Mouse (Mus musculus) forebrain, embryonic 11.5 days (tissue): ENCODE measurements around the gene Kifc5b. TPM values are rescaled to one million over a fixed set of nuclear protein-coding genes. Genes with fewer than 3 reads are reported as not detected.

Experiments used
- ATAC-seq: fragments of 200-750 bp; cut with Nextera tagmentation; replicated peaks from 2 replicates; pipeline ENCODE4 v1.8.0; 2017; ENCODE audit warnings: moderate TSS enrichment; ENCODE audit not compliant: low FRiP score
- DNase-seq: peaks from one replicate; pipeline ENCODE4 v3.0.0-alpha.2; 2017; ENCODE audit warnings: low spot score
- H3K27ac ChIP-seq: fragments of 300-500 bp; sonication (generic); 2 replicates; pipeline ENCODE4 v1.5.1; 2014; ENCODE audit warnings: low read depth, low read length
- H3K27me3 ChIP-seq: fragments of 300-500 bp; sonication (generic); 2 replicates; pipeline ENCODE4 v1.6.1; 2014; ENCODE audit warnings: mild to moderate bottlenecking, low read length, mixed read lengths; ENCODE audit not compliant: control insufficient read depth, insufficient read depth
- H3K36me3 ChIP-seq: fragments of 300-500 bp; sonication (generic); 2 replicates; pipeline ENCODE4 v1.6.1; 2014; ENCODE audit warnings: mild to moderate bottlenecking, low read length, moderate library complexity, mixed read lengths; ENCODE audit not compliant: control insufficient read depth, insufficient read depth
- H3K4me1 ChIP-seq: fragments of 300-500 bp; sonication (generic); replicated peaks from 2 replicates; pipeline ENCODE4 v1.6.1; 2014; ENCODE audit warnings: low read length, mixed read lengths; ENCODE audit not compliant: control insufficient read depth, insufficient read depth
- H3K4me2 ChIP-seq: fragments of 300-500 bp; sonication (generic); 2 replicates; pipeline ENCODE4 v1.6.1; 2014; ENCODE audit warnings: low read depth, mild to moderate bottlenecking, low read length, moderate library complexity, mixed read lengths; ENCODE audit not compliant: severe bottlenecking
- H3K4me3 ChIP-seq: fragments of 300-500 bp; sonication (generic); 2 replicates; pipeline ENCODE4 v1.5.1; 2014; ENCODE audit warnings: low read depth, low read length
- H3K9ac ChIP-seq: fragments of 300-500 bp; sonication (generic); 2 replicates; pipeline ENCODE4 v1.6.1; 2014; ENCODE audit warnings: low read length
- H3K9me3 ChIP-seq: fragments of 300-500 bp; sonication (generic); 2 replicates; pipeline ENCODE4 v1.6.1; 2016; ENCODE audit warnings: low read length, mixed read lengths; ENCODE audit not compliant: control insufficient read depth
- WGBS: fragments of 180-500 bp; shearing (Covaris S2); extraction: QIAGEN DNeasy Blood & Tissue Kit; methylation state at CpG from one replicate; pipeline ENCODE4 v1.1.7; 2014; 5-methylcytosine and 5-hydroxymethylcytosine counted together
- polyA plus RNA-seq: library from polyadenylated mRNA; unstranded; fragments of >200 nt; fragmentation: Nextera tagmentation; extraction: Ambion mirVana; gene quantifications from 2 replicates; pipeline ENCODE4 v1.2.1, GENCODE M21; 2014

The Kifc5b gene
- polyA plus RNA-seq, 1 experiment from 2014 or later, result 11.3 TPM

- H3K27me3 ChIP-seq, result no peaks in the 10 kb centered on the region
- H3K9me3 ChIP-seq, result no peaks in the 10 kb centered on the region
- WGBS, result 91% methylated on average over 6 of the region's 6 CpGs
- DNase-seq (no peak), ATAC-seq (no peak)
- peaks cover 2% of the 10 kb centered on the region for H3K36me3 ChIP-seq
- H3K9ac ChIP-seq, result no peak overlapping the region
- H3K4me3 ChIP-seq, result no peak overlapping the region
- no peak overlapping the region for H3K27ac ChIP-seq
- H3K4me1 ChIP-seq, result no peaks in the 10 kb centered on the region; the same call in 1 of the 2 replicates
- H3K4me2 ChIP-seq, result no peak overlapping the region
Measured at GRCm38 (mm10) chr17:26967477-26967876, 50.6 kb downstream of the Kifc5b start.

- H3K9me3 ChIP-seq, result no peaks in the 10 kb centered on the region
- H3K4me1 ChIP-seq, result no peaks in the 10 kb centered on the region; the same call in 1 of the 2 replicates
- no peak overlapping the region for H3K9ac ChIP-seq
- H3K4me2 ChIP-seq, result no peak overlapping the region
- no peak overlapping the region for H3K27ac ChIP-seq
- peaks cover 2% of the 10 kb centered on the region for H3K36me3 ChIP-seq
- WGBS, result 85% methylated on average over 6 of the region's 6 CpGs
- H3K27me3 ChIP-seq, result no peaks in the 10 kb centered on the region
- DNase-seq, result no peak
- ATAC-seq, result no peak
- H3K4me3 ChIP-seq, result no peak overlapping the region
Measured at GRCm38 (mm10) chr17:26968200-26968611, 51.3 kb downstream of the Kifc5b start.

GRCm38 (mm10) chr17:26969257-26969656 lies 52.4 kb downstream of the Kifc5b start:
- no peak overlapping the region for H3K9ac ChIP-seq
- peaks cover 2% of the 10 kb centered on the region for H3K36me3 ChIP-seq
- H3K27ac ChIP-seq, result 0 out of 2 replicates have a peak overlapping the region, but pooled peaks have one; percentile 3
- H3K4me2 ChIP-seq, result no peak overlapping the region
- no peaks in the 10 kb centered on the region for H3K27me3 ChIP-seq
- no peak overlapping the region for H3K4me3 ChIP-seq
- ATAC-seq (no peak), DNase-seq (no peak)
- no peaks in the 10 kb centered on the region for H3K9me3 ChIP-seq
- H3K4me1 ChIP-seq, result peaks cover 5% of the 10 kb centered on the region; the same call in 1 of the 2 replicates
- WGBS, result 91% methylated on average over 6 of the region's 6 CpGs

- H3K4me3 ChIP-seq, result no peak overlapping the region
- 79% methylated on average over 12 of the region's 12 CpGs for WGBS
- H3K27me3 ChIP-seq, result no peaks in the 10 kb centered on the region
Measured at GRCm38 (mm10) chr17:26970221-26970620, 53.3 kb downstream of the Kifc5b start.

GRCm38 (mm10) chr17:26971247-26971905 lies 54.5 kb downstream of the Kifc5b start:
- Histone ChIP-seq H3K27ac (no peak overlapping the region), H3K27me3 (no peaks in the 10 kb centered on the region), H3K36me3 (peaks cover 9% of the 10 kb centered on the region; the same call in 1 of the 2 replicates), H3K4me1 (peaks cover 5% of the 10 kb centered on the region; the same call in 1 of the 2 replicates), H3K9ac (peak overlapping the region; percentile 10; the same call in 1 of the 2 replicates), H3K4me3 (no peak overlapping the region), H3K9me3 (no peaks in the 10 kb centered on the region), H3K4me2 (0 out of 2 replicates have a peak overlapping the region, but pooled peaks have one; percentile 81)
- DNase-seq (peak; percentile 52), ATAC-seq (no peak)
- WGBS, result 61% methylated on average over 8 of the region's 8 CpGs

More at GRCm38 (mm10) chr17:26970221-26970620, 53.3 kb downstream of the Kifc5b start:
- Histone ChIP-seq H3K27ac (no peak overlapping the region), H3K4me1 (peaks cover 5% of the 10 kb centered on the region; the same call in 1 of the 2 replicates), H3K9ac (no peak overlapping the region), H3K9me3 (no peaks in the 10 kb centered on the region), H3K4me2 (no peak overlapping the region), H3K36me3 (peaks cover 3% of the 10 kb centered on the region; the same call in 1 of the 2 replicates)
- ATAC-seq (no peak), DNase-seq (no peak)

- no peak for ATAC-seq
- peak overlapping the region; percentile 81 for H3K9ac ChIP-seq
- H3K9me3 ChIP-seq, result no peaks in the 10 kb centered on the region
- peaks cover 9% of the 10 kb centered on the region; the same call in 1 of the 2 replicates for H3K36me3 ChIP-seq
- no peak overlapping the region for H3K27ac ChIP-seq
- no peaks in the 10 kb centered on the region for H3K27me3 ChIP-seq
- H3K4me3 ChIP-seq, result peak overlapping the region; percentile 82
- peak overlapping the region; percentile 81 for H3K4me2 ChIP-seq
- DNase-seq, result no peak
- WGBS, result 11% methylated on average over 3 of the region's 3 CpGs
- peaks cover 5% of the 10 kb centered on the region; the same call in 1 of the 2 replicates for H3K4me1 ChIP-seq
Measured at GRCm38 (mm10) chr17:26972107-26972506, 55.2 kb downstream of the Kifc5b start.

- H3K27ac ChIP-seq, result peak within 1 kb of the TSS; percentile 39; the same call in 1 of the 2 replicates
- no peaks in the 10 kb centered on the region for H3K27me3 ChIP-seq
- ATAC-seq, result peak; percentile 99
- peaks cover 9% of the 10 kb centered on the region; the same call in 1 of the 2 replicates for H3K36me3 ChIP-seq
- peak; percentile 98 for DNase-seq
- no peaks in the 10 kb centered on the region for H3K9me3 ChIP-seq
- peak within 1 kb of the TSS; percentile 82 for H3K4me3 ChIP-seq
- peaks cover 5% of the 10 kb centered on the region; the same call in 1 of the 2 replicates for H3K4me1 ChIP-seq
- under 1% methylated on average over 75 of the region's 75 CpGs for WGBS
- H3K4me2 ChIP-seq, result peak within 1 kb of the TSS; percentile 93
- H3K9ac ChIP-seq, result peak within 1 kb of the TSS; percentile 81
Measured at GRCm38 (mm10) chr17:26972703-26973574, 56.0 kb downstream of the Kifc5b start, which contains the start of gene Zbtb9. Gene Zbtb9 (plus strand): TSS chr17:26973167.

- no peak overlapping the region for H3K27ac ChIP-seq
- H3K4me2 ChIP-seq, result no peak overlapping the region
- no peaks in the 10 kb centered on the region for H3K9me3 ChIP-seq
- WGBS, result 92% methylated on average over 15 of the region's 15 CpGs
- no peaks in the 10 kb centered on the region for H3K27me3 ChIP-seq
- no peak overlapping the region for H3K4me3 ChIP-seq
- H3K9ac ChIP-seq, result no peak overlapping the region
- DNase-seq (peak; percentile 40), ATAC-seq (no peak)
- H3K36me3 ChIP-seq, result peaks cover 10% of the 10 kb centered on the region; the same call in 1 of the 2 replicates
- peaks cover 5% of the 10 kb centered on the region; the same call in 1 of the 2 replicates for H3K4me1 ChIP-seq
Measured at GRCm38 (mm10) chr17:26974547-26974946, 57.7 kb downstream of the Kifc5b start.
